Mouse (Mus musculus): Measurements from ENCODE around the gene Hspbap1.

Hspbap1 gene

GRCm38 (mm10) chr16:35806973-35807662, 36.9 kb downstream of the Hspbap1 start:
- no peak for DNase-seq

DNA sequence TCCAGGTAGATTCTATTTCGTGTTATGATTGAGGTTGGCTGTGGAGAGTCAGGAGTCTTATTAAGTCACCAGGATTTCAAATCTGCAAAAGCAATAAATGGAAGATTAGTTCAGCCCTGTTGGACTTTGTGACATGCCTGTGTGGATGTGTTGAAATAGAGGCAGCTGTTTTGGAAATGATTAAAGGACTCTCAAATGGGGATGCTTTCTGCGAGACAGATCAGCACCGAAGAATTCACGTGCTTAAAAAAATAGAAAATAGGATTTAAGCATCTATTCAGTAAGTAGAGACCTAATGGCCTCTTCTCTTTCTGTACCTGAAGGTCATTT, 37.5 kb downstream of the Hspbap1 start:
- DNase-seq, result no peak

GRCm38 (mm10) chr16:35808838-35809237, 38.7 kb downstream of the Hspbap1 start:
- DNase-seq, result no peak

GRCm38 (mm10) chr16:35813119-35813518, 42.9 kb downstream of the Hspbap1 start:
- no peak for DNase-seq

GRCm38 (mm10) chr16:35817255-35818089, 47.3 kb downstream of the Hspbap1 start:
- DNase-seq, result peak; percentile 82

DNA sequence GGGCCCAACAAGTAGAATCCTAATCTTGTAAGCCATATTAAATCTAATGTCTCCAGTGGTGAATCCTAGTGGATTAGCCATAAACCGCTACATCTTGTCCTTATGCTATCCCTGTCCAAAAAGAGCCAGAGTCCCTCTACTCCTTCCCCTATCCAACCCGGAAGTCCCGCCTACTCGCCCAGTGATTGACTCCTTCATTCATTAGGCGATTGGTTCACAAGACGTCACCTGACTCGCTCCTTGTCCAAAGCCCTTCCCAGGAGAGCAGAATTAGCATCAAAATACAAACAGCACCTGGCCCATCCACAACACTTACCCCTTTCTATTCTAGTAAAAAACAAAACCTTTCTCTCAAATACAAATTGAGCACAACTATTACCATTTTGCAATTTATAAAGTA, 59.8 kb downstream of the Hspbap1 start:
- DNase-seq, result no peak

DNA sequence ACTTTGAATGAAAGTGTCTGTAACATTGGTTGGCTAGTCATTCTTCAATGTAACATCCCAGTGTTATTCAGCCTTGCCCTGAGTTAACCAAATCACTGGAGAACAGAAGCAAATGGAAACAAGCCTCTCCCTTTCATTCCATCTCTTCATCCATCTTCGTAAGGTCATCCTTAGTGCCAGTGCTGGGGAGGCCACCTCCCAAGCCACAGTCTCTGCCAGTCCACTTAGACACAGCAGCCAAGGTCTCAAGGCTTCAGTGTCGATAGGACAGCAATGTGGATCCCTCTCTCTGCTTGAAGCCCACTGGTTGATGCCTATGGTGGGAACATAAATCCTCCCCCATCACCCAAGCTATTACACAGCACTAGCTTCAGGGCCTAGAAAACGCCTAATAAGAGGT, 62.8 kb downstream of the Hspbap1 start:
- DNase-seq, result no peak

DNA sequence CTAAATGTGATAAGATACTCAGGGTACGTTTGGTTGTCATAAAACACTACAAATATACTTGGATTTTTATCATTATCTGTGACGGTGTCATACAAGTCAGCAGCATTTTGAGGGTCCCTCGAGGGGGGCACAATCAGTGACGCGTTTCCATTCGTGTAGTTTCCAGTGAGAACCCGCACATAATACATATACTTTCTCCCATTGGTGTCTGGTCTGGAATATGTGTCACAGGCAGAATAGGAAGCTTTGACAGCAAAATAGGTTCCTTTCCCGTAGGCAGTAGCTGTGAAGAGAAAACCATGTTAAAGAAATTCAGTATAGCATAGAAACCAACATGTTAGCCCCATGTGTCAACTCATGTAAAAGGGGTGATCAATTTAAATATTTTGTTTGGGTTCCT, 64.5 kb downstream of the Hspbap1 start:
- no peak for DNase-seq

DNA sequence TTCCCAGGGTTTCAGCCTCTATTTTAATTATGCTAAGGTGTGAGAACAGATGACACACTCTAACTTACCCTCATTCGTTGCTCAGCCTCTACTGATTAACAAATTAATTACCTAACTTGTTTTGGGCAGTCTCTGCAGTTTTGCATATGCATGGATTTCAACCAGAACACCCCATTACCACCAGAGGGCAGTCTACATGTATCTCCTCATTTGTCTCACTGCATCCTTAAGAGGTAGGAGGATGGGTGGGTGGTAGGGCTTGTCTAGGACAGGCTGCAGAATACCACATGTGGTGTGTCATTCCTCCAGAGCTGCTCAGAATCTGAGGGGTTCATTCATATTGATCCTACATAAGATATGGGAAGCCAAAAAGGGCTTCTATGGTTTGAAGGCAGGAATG, 69.5 kb downstream of the Hspbap1 start:
- DNase-seq, result peak; percentile 32

GRCm38 (mm10) chr16:35847138-35847537, 77.0 kb downstream of the Hspbap1 start:
- DNase-seq, result no peak

- no peak for DNase-seq
Measured at GRCm38 (mm10) chr16:35855846-35856245, 85.7 kb downstream of the Hspbap1 start.

GRCm38 (mm10) chr16:35856766-35857165, 86.6 kb downstream of the Hspbap1 start:
- DNase-seq, result no peak

- DNase-seq, result no peak
Measured at GRCm38 (mm10) chr16:35860236-35860635, 90.1 kb downstream of the Hspbap1 start.

- no peak for DNase-seq
Measured at GRCm38 (mm10) chr16:35862057-35862456, 91.9 kb downstream of the Hspbap1 start.

DNA sequence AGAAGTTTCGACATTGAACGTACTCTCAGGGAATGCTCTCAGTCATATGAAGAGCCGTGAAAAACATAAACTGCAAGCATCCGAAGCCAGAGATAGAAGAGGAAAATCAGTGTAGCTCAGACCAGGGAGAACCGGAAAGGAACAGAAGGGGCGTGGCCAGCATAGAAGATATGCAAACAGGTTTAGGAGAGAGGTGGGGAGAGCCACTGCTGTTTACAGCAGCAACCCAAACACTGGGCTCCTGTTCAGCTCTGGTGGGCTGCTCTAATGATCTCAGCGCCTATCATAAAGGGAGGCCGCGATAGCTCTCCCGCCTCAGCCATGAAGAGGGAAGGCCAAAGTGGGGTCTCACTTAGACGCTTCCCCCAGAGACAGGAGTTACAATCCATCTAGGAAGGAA, 97.6 kb downstream of the Hspbap1 start:
- no peak for DNase-seq

GRCm38 (mm10) chr16:35869126-35869525, 99.0 kb downstream of the Hspbap1 start:
- DNase-seq, result no peak

DNA sequence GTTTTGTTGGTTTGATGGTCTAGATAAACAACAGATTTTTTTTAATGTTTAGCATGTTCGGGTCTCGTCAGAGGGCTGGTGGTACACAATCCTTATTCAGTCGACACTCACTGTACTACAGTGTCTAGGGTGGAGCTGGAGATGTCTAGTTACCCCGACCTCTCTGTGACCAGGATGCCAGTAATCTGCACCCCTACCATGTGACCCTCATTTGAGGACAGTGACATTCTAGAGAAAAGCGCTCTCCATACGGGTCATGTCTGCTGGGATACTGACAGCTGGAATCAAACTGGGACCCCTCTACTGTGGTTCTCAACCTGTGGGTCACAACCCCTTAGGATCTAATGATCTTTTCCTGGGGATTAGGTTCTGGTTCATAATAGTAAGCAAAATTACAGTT, 99.5 kb downstream of the Hspbap1 start:
- DNase-seq, result no peak

- DNase-seq, result no peak
Measured at GRCm38 (mm10) chr16:35870581-35871047, 100.4 kb downstream of the Hspbap1 start.

DNA sequence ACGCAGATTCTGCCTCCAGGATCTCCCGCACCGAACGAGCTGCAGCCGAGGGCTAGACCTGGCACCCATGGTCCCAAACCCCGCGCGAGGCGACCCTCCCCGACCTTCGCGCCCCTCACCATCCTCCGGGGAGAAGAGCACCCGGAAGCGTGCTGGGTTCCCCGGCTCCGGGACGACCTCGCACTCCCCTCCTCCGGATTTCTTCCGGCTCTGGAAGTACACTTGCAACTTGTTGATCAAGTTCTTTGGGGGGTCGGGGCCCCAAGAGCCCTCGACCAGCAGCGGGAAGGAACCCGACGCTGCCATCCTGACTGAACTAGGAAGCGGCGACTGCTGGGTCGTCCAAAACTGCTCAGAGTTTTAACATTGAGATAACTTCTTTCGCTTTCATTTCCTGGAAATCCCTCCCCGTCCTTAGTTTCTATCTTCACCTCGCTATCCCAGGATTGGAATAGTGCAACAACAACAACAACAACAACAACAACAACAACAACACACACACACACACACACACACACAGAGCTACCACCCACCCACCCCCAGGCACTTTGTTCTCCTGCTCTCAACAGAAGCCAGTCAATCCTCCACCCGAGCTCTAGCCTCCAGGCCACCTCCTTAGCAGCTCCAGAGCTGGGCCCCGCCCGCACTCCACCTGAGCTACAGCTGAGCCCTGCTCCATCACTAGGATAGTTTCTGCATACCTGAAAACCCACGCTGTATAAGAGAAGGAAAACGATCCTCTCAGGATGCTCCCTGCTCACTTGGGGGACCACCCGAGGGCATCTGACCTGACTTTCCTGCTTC, 101.1 kb downstream of the Hspbap1 start, which contains the start of gene Parp14:
Gene Parp14 (minus strand): TSS at position 497 of the 804 bp plus-strand sequence.
- DNase-seq, result no peak

GRCm38 (mm10) chr16:35871898-35872297, 101.7 kb downstream of the Hspbap1 start:
- no peak for DNase-seq

DNA sequence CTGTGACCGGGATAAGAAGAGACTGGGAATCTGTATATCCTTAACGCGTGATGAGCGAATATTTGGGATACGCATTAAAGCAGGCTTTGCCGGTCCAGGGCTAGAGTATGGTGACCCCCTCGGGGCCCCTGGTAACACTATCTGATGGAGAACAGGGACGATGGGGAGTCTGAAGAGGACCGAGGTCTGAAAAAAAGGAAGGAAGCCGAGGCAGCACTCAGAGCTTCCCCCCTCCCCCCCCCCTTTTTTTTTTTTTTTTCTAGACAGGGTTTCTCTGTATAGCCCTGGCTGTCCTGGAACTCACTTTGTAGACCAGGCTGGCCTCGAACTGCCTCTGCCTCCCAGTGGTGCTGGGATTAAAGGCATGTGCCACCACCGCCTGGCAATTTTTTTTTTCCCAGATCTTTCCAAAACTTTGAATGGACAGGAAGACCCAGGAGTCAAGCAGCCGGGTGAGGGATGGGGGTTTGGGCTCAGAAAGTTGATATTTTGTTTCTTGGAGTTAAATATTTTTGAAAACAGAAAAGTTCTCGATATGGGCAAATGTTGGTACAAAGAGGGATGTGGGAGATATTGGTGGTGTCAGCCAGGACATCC, 102.3 kb downstream of the Hspbap1 start:
- DNase-seq, result no peak

DNA sequence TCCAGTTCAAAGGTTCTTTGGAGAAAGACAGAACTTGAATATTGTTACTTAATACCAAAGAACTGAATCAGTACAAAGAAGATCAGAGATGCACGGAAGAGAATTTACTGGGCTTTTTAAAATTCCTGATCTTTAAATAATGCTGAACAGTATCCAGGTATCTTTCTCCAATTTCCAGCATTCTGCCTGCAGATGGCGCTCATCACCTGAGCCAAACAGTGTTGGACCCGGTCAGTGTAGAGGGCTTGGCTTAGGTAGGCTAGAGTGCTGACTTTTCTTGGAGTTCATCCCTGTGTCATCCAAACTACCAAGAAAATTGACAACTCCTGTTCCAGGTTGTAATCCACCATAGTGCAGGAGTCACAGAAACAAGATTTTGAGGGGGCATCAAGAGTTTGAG, 104.2 kb downstream of the Hspbap1 start:
- DNase-seq, result no peak

All from right cerebral cortex, adult 18-20 months (tissue).